Mouse (Mus musculus): ENCODE measurements around the gene Plekhg5. TPM values are rescaled to one million over a fixed set of nuclear protein-coding genes. Genes with fewer than 3 reads are reported as not detected.

Plekhg5 gene
- total and polyA plus RNA-seq, 2 experiments from 2014 or later, result 13.1 to 20.7 TPM

DNA sequence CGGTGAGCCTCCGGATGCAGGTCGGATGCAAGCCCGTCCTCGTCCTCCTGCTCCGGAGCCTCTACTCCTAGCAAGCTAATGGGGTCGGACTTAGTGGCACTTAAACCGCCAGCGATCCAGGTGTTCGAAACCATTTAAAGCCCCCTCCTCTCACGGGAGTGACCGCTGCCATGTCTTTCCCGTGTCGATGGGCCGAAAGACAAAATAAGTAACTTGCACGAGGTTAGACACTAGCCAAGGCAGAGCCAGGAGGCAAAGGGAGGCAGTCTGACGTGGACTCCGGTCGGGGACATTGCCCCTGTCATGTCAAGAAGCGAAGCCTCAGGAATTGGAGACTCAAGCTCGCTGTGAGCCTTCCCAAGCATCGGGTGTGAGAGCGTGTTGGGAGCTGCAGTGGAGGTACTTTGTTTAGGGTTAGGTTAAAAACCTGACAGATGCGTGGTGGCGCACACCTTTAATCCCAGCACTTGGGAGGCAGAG lies 32.4 kb upstream of the Plekhg5 start:
- Histone ChIP-seq H3K4me1 (ENCODE audit: insufficient read depth, low read length) (peaks cover 7% of the 10 kb centered on the region; the same call in 1 of the 2 replicates), H3K27ac (peak overlapping the region; percentile 17; the same call in 1 of the 2 replicates), H3K9me3 (ENCODE audit: low read length) (no peaks in the 10 kb centered on the region), H3K36me3 (ENCODE audit: insufficient read depth, low read length) (peaks cover 38% of the 10 kb centered on the region), H3K4me2 (ENCODE audit: low read depth, low read length) (peak overlapping the region; percentile 86), H3K9ac (replicated peaks; ENCODE audit: low read length) (peak overlapping the region; percentile 70), H3K27me3 (ENCODE audit: insufficient read depth, low read length) (no peaks in the 10 kb centered on the region), H3K4me3 (ENCODE audit: low read length) (peak overlapping the region; percentile 80)
- ATAC-seq (no peak), DNase-seq (ENCODE audit: low spot score) (peak; percentile 11)
- TF ChIP-seq CTCF (IDR thresholded peaks at IDR 0.05; ENCODE audit: low read depth), result no peak
- 4% methylated on average over 25 of the region's 25 CpGs for WGBS

DNA sequence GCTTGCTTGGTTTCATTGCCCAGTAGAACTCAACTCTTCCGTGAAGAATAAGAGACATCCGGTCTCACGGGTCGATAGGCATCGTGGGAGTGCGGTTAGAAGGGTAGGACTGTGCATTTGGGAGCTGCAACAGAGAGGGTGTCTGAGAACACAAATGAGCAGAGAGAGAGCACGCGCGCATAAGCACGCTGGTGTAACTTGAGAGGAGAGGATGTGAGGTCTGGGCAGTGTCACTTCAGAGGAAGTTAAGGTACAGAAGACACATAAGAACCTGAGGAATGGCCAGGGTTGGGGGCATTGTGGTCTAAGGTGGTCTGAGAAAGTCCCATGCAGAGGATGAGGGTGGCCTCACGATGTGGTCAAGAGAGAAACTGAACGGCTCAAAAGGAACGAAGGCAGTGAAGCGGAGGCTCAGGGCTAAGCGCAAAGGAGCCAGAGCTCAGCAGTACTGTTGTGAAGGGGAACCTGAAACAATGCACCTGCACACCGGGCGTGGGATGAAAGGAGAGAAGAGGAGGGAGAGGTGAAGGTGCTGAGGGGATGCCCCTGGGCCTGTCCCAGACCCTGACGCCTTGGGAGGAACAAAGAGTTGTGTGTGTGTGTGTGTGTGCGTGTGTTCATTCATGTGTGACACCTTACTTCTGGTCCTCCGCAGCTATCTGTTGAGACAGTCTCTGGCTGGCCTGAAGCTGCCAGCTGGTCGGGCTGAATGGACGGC lies 30.2 kb upstream of the Plekhg5 start:
- WGBS, result 92% methylated on average over 22 of the region's 22 CpGs
- Histone ChIP-seq H3K27ac (no peak overlapping the region), H3K4me1 (ENCODE audit: insufficient read depth, low read length) (peaks cover 7% of the 10 kb centered on the region; the same call in 1 of the 2 replicates), H3K4me2 (ENCODE audit: low read depth, low read length) (no peak overlapping the region), H3K4me3 (ENCODE audit: low read length) (no peak overlapping the region), H3K36me3 (ENCODE audit: insufficient read depth, low read length) (peaks cover 54% of the 10 kb centered on the region), H3K9ac (replicated peaks; ENCODE audit: low read length) (no peak overlapping the region), H3K9me3 (ENCODE audit: low read length) (no peaks in the 10 kb centered on the region), H3K27me3 (ENCODE audit: insufficient read depth, low read length) (no peaks in the 10 kb centered on the region)
- ATAC-seq (no peak), DNase-seq (ENCODE audit: low spot score) (no peak)
- TF ChIP-seq CTCF (IDR thresholded peaks at IDR 0.05; ENCODE audit: low read depth), result no peak

DNA sequence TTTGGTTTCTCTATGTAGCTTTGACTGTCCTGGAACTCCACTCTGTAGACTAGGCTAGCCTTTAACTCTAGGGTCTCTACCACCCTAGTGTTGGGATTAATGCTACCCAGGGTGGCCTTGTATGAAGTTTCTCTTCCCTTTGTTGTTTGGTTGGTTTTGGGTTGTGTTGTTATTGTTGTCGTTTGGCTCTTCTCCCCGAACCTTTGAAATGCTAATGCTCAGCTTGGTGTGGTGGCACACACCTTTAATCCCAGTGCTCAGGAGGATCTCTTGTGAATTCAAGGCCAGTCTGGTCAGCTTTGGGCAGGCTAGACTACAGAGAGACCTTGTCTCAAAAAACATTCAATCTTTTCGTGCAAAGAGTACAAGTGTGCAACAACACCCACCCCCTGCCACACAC lies 29.1 kb upstream of the Plekhg5 start:
- Histone ChIP-seq H3K9ac (replicated peaks; ENCODE audit: low read length) (no peak overlapping the region), H3K9me3 (ENCODE audit: low read length) (no peaks in the 10 kb centered on the region), H3K4me3 (ENCODE audit: low read length) (no peak overlapping the region), H3K4me2 (ENCODE audit: low read depth, low read length) (no peak overlapping the region), H3K36me3 (ENCODE audit: insufficient read depth, low read length) (peaks cover 64% of the 10 kb centered on the region), H3K27ac (no peak overlapping the region), H3K4me1 (ENCODE audit: insufficient read depth, low read length) (peaks cover 7% of the 10 kb centered on the region; the same call in 1 of the 2 replicates), H3K27me3 (ENCODE audit: insufficient read depth, low read length) (no peaks in the 10 kb centered on the region)
- WGBS, result 85% methylated on average over 3 of the region's 3 CpGs
- no peak for TF ChIP-seq CTCF (IDR thresholded peaks at IDR 0.05; ENCODE audit: low read depth)
- no peak for DNase-seq (ENCODE audit: low spot score)
- ATAC-seq, result no peak

- Histone ChIP-seq H3K36me3 (ENCODE audit: insufficient read depth, low read length) (peaks cover 64% of the 10 kb centered on the region), H3K27me3 (ENCODE audit: insufficient read depth, low read length) (no peaks in the 10 kb centered on the region), H3K9ac (replicated peaks; ENCODE audit: low read length) (no peak overlapping the region), H3K4me1 (ENCODE audit: insufficient read depth, low read length) (peaks cover 7% of the 10 kb centered on the region; the same call in 1 of the 2 replicates), H3K9me3 (ENCODE audit: low read length) (no peaks in the 10 kb centered on the region), H3K4me2 (ENCODE audit: low read depth, low read length) (no peak overlapping the region), H3K27ac (no peak overlapping the region), H3K4me3 (ENCODE audit: low read length) (no peak overlapping the region)
- no peak for ATAC-seq
- WGBS, result 82% methylated on average over 6 of the region's 6 CpGs
- TF ChIP-seq CTCF (IDR thresholded peaks at IDR 0.05; ENCODE audit: low read depth), result no peak
- no peak for DNase-seq (ENCODE audit: low spot score)
Observed at GRCm38 (mm10) chr4:152044609-152045008, 27.7 kb upstream of the Plekhg5 start.

GRCm38 (mm10) chr4:152062390-152063110 lies 9.7 kb upstream of the Plekhg5 start:
- peak; percentile 38; the same call in 1 of the 2 replicates for ATAC-seq
- no peak overlapping the region for H3K4me2 ChIP-seq (ENCODE audit: low read depth, low read length)

DNA sequence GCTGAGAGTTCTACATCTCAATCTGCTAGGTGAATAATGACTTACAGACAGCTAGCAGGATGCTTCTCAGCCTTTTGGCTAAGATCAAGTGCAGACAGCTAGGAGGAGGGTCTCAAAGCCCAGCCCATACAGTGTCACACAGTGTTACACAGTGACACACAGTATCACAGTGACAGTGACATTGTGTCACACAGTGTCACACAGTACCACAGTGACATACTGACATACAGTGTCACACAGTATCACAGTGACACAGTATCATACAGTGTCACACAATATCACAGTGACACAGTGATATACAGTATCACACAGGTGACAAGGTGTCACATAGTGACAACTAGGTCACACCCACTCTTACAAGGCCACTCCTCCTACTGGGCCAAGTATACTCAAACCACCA lies 5.0 kb upstream of the Plekhg5 start:
- ATAC-seq (peak; percentile 46; the same call in 1 of the 2 replicates), DNase-seq (ENCODE audit: low spot score) (no peak)
- no peak overlapping the region for H3K4me2 ChIP-seq (ENCODE audit: low read depth, low read length)
- H3K27ac ChIP-seq, result no peak overlapping the region
- TF ChIP-seq CTCF (IDR thresholded peaks at IDR 0.05; ENCODE audit: low read depth), result no peak
- H3K4me3 ChIP-seq (ENCODE audit: low read length), result no peak overlapping the region
- H3K4me1 ChIP-seq (ENCODE audit: insufficient read depth, low read length), result no peaks in the 10 kb centered on the region
- H3K9ac ChIP-seq (replicated peaks; ENCODE audit: low read length), result no peak overlapping the region
- no peaks in the 10 kb centered on the region for H3K36me3 ChIP-seq (ENCODE audit: insufficient read depth, low read length)
- H3K27me3 ChIP-seq (ENCODE audit: insufficient read depth, low read length), result no peaks in the 10 kb centered on the region
- H3K9me3 ChIP-seq (ENCODE audit: low read length), result no peaks in the 10 kb centered on the region

More at GRCm38 (mm10) chr4:152062390-152063110, 9.7 kb upstream of the Plekhg5 start:
- no peak for DNase-seq (ENCODE audit: low spot score)
- no peak overlapping the region for H3K27ac ChIP-seq
- no peak overlapping the region for H3K9ac ChIP-seq (replicated peaks; ENCODE audit: low read length)
- H3K9me3 ChIP-seq (ENCODE audit: low read length), result no peaks in the 10 kb centered on the region
- no peaks in the 10 kb centered on the region for H3K4me1 ChIP-seq (ENCODE audit: insufficient read depth, low read length)
- H3K27me3 ChIP-seq (ENCODE audit: insufficient read depth, low read length), result no peaks in the 10 kb centered on the region
- TF ChIP-seq CTCF (IDR thresholded peaks at IDR 0.05; ENCODE audit: low read depth), result 0 out of 2 replicates have a peak, but pooled peaks have one; percentile 4
- H3K36me3 ChIP-seq (ENCODE audit: insufficient read depth, low read length), result peaks cover 17% of the 10 kb centered on the region; the same call in 1 of the 2 replicates
- WGBS, result 70% methylated on average over 9 of the region's 9 CpGs
- H3K4me3 ChIP-seq (ENCODE audit: low read length), result no peak overlapping the region

All from hindbrain, postnatal 0 days (tissue).